Mouse (Mus musculus): ENCODE data around the gene Eya3. TPM values are rescaled to one million over a fixed set of nuclear protein-coding genes. Genes with fewer than 3 reads are reported as not detected.

Eya3 gene
- polyA plus RNA-seq, 1 experiment = 22.5 TPM

DNA sequence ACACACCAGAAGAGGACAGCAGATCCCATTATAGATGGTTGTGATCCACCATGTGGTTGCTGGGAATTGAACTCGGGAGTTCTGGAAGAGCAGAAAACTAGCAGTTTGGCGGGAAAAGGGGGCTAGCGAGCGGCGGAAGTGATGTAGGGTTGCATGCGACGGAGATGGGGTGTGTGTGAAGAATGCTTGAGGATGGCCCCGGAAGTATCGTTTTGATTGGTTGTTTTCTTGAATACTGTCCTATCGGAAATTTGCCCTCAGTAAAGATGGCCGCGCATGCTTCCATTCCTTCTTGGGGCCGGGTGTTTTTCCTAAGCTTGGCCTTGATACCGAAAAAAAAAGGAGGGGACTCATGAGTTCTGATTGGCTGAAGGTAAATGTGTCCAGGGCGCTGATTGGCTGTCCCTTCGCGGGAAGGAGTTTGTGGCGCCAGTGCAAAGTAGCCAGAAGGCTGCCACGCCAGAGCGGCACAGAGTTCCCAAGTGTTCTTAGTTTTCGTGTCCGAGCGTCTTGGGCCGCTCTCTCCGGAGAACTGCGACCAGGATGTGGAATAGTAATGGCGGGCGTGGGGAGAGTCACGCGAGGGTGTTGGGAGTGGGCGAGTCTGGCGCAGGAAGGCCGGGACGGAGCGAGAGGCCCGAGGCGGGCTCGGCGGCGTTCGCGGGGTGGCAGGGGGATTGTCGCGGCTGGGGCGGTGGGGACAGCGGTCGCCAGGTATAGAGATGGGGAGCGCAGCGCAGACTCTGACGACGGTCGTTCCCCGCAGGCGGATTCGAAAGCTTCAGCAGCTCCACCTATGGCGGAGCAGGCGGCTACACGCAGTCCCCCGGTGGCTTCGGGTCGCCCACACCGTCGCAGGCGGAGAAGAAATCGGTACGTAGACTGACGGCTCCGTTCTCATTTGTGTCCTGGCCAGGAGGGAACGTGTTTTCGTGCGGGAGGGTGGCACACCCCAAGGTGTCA, 129.4 kb downstream of the Eya3 start, which contains the start of gene Rpa2:
Rpa2 (plus strand) TSS at position 419 of the 963 bp plus-strand sequence.
- WGBS = under 1% methylated on average over 71 of the region's 71 CpGs
- H3K4me3 ChIP-seq (replicated peaks; ENCODE audit: control insufficient read depth, low read depth, low read length) = peak within 1 kb of the TSS; percentile 81
- peak within 1 kb of the TSS; percentile 53 for H3K27ac ChIP-seq (ENCODE audit: control insufficient read depth, insufficient read depth, low read depth, low read length, poor library complexity)
- TF ChIP-seq POLR2A (IDR thresholded peaks at IDR 0.05; ENCODE audit: borderline replicate concordance, control insufficient read depth, low read depth, low read length) = peak; percentile 40; the same call in 1 of the 2 replicates
- TF ChIP-seq CTCF (IDR thresholded peaks at IDR 0.05; ENCODE audit: control insufficient read depth, insufficient read depth, low read length) = no peak
- H3K4me1 ChIP-seq (ENCODE audit: control insufficient read depth, insufficient read depth, low read length) = no peaks in the 10 kb centered on the region

GRCm38 (mm10) chr4:132771776-132772175, 133.0 kb downstream of the Eya3 start:
- H3K27ac ChIP-seq (ENCODE audit: control insufficient read depth, insufficient read depth, low read depth, low read length, poor library complexity) = no peak overlapping the region
- TF ChIP-seq POLR2A (IDR thresholded peaks at IDR 0.05; ENCODE audit: borderline replicate concordance, control insufficient read depth, low read depth, low read length) = no peak
- no peak for TF ChIP-seq CTCF (IDR thresholded peaks at IDR 0.05; ENCODE audit: control insufficient read depth, insufficient read depth, low read length)
- no peak overlapping the region for H3K4me3 ChIP-seq (replicated peaks; ENCODE audit: control insufficient read depth, low read depth, low read length)
- H3K4me1 ChIP-seq (ENCODE audit: control insufficient read depth, insufficient read depth, low read length) = no peaks in the 10 kb centered on the region
- WGBS = 91% methylated on average over 9 of the region's 9 CpGs

Other genes starting within 250 kb of the Eya3 start
- gene Phactr4, start 216.5 kb upstream of the Eya3 start, polyA plus RNA-seq (2011; ENCODE audit: insufficient read depth, insufficient read length, low replicate concordance, missing spikeins) = 10.9 and 21.5 TPM in 2 replicates
- gene Med18, start 175.1 kb upstream of the Eya3 start, polyA plus RNA-seq (2011; ENCODE audit: insufficient read depth, insufficient read length, low replicate concordance, missing spikeins) = 9.5 and 19.3 TPM in 2 replicates
- 5.4 and 20.0 TPM in 2 replicates for gene Sesn2, start 128.5 kb upstream of the Eya3 start, polyA plus RNA-seq (2011; ENCODE audit: insufficient read depth, insufficient read length, low replicate concordance, missing spikeins)
- 886 and 890 TPM in 2 replicates for gene Atpif1, start 105.3 kb upstream of the Eya3 start, polyA plus RNA-seq (2011; ENCODE audit: insufficient read depth, insufficient read length, low replicate concordance, missing spikeins)
- gene Dnajc8, start 103.4 kb upstream of the Eya3 start, polyA plus RNA-seq (2011; ENCODE audit: insufficient read depth, insufficient read length, low replicate concordance, missing spikeins) = 128 and 173 TPM in 2 replicates
- gene Ptafr, start 74.9 kb upstream of the Eya3 start, polyA plus RNA-seq (2011; ENCODE audit: insufficient read depth, insufficient read length, low replicate concordance, missing spikeins) = 3.2 and 6.7 TPM in 2 replicates
- gene Xkr8, start 93.6 kb downstream of the Eya3 start, polyA plus RNA-seq (2011; ENCODE audit: insufficient read depth, insufficient read length, low replicate concordance, missing spikeins) = 0.52 and 2.3 TPM in 2 replicates
- gene Smpdl3b, start 118.3 kb downstream of the Eya3 start, polyA plus RNA-seq (2011; ENCODE audit: insufficient read depth, insufficient read length, low replicate concordance, missing spikeins) = 1.7 TPM in 1 of 2 replicates, not detected in the other
- 52.3 and 67.6 TPM in 2 replicates for gene Rpa2, start 129.3 kb downstream of the Eya3 start, polyA plus RNA-seq (2011; ENCODE audit: insufficient read depth, insufficient read length, low replicate concordance, missing spikeins)
- 10.5 and 22.4 TPM in 2 replicates for gene Themis2, start 157.4 kb downstream of the Eya3 start, polyA plus RNA-seq (2011; ENCODE audit: insufficient read depth, insufficient read length, low replicate concordance, missing spikeins)
- 43.5 and 50.2 TPM in 2 replicates for gene Ppp1r8, start 204.2 kb downstream of the Eya3 start, polyA plus RNA-seq (2011; ENCODE audit: insufficient read depth, insufficient read length, low replicate concordance, missing spikeins)
- 14.9 and 16.7 TPM in 2 replicates for gene Stx12, start 245.5 kb downstream of the Eya3 start, polyA plus RNA-seq (2011; ENCODE audit: insufficient read depth, insufficient read length, low replicate concordance, missing spikeins)